ENCODE assay signal across 9 mouse cellular contexts in the genomic region with DNA sequence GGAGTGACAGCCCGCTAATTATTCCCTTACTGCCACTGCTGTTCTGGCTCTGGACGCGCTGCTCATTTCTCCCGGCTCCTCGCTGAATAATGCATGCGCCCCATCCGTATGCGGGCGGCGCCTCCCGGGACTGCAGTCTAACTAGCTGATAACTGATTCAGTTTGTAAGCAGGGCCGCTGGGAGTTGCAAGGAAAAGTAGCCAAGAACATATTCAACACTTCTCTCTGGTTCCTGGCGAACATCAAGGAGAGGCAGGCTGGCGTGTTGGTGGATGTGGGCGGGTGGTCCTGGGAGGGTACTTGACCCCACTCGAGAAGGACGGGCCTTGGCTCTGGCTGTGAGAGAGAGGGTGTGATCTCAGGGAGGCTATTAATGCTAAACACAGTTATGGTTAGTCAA. TPM values are rescaled to one million over a fixed set of nuclear protein-coding genes. Genes with fewer than 3 reads are reported as not detected.
DNase-seq lines count a peak whose midpoint lies in the region; ATAC-seq and TF ChIP-seq lines count a peak whose summit lies in the region.
"Had no signal": no experiment of that assay in that cellular context is flagged by ENCODE, and none has a peak within 500 bp of the region (broad histone marks: within the 10 kb centered on the region; RNA-seq: fewer than 3 reads in every experiment).

No protein-coding gene starts in this region.

- intact Hi-C loops in gastrocnemius, adult 2 months (cut with DNase I), result loop anchor here (5.0 kb wide), 1 partner anchor 35 kb away; no protein-coding TSS in a partner anchor

- H3K4me3 ChIP-seq in cortical plate, adult 2 months (ENCODE audit: insufficient read depth, low read length), result peak overlapping the region; percentile 44
- peak overlapping the region; percentile 69 for H3K4me3 ChIP-seq in gastrocnemius, adult 2 months
- peak overlapping the region; percentile 25; the same call in 1 of the 2 replicates for H3K4me3 ChIP-seq in hindbrain, embryonic 14.5 days (replicated peaks; ENCODE audit: low read length)
- H3K4me3 ChIP-seq in stomach, postnatal 0 days (ENCODE audit: low read depth, low read length), result peak overlapping the region; percentile 22; the same call in 1 of the 2 replicates
- H3K4me3 ChIP-seq: liver, embryonic 15.5 days had no signal

- peaks cover 3% of the 10 kb centered on the region for H3K4me1 ChIP-seq in cortical plate, adult 2 months (ENCODE audit: control insufficient read depth, insufficient read depth, low read length)
- peaks cover 29% of the 10 kb centered on the region for H3K4me1 ChIP-seq in hindbrain, embryonic 14.5 days (replicated peaks; ENCODE audit: control insufficient read depth, insufficient read depth, low read length)
- no peaks in the 10 kb centered on the region for H3K4me1 ChIP-seq in stomach, postnatal 0 days (replicated peaks; ENCODE audit: control insufficient read depth, insufficient read depth)
- H3K4me1 ChIP-seq: liver, embryonic 15.5 days had no signal

- WGBS in hindbrain, embryonic 14.5 days, result 2% methylated on average over 17 of the region's 17 CpGs
- WGBS in stomach, postnatal 0 days, result 10% methylated on average over 17 of the region's 17 CpGs

- TF ChIP-seq POLR2A in cortical plate, adult 2 months (IDR thresholded peaks at IDR 0.05; ENCODE audit: extremely low read depth, insufficient read depth, low read length), result peak; percentile 36; the same call in 1 of the 2 replicates

- H3K4me2 ChIP-seq in hindbrain, embryonic 14.5 days (replicated peaks), result peak overlapping the region; percentile 53
- peak overlapping the region; percentile 58 for H3K4me2 ChIP-seq in stomach, postnatal 0 days (replicated peaks; ENCODE audit: low read depth)
- H3K4me2 ChIP-seq: liver, embryonic 15.5 days had no signal

- peak overlapping the region; percentile 49 for H3K9ac ChIP-seq in hindbrain, embryonic 14.5 days
- H3K9ac ChIP-seq in stomach, postnatal 0 days (ENCODE audit: low read length), result no peak overlapping the region
- H3K9ac ChIP-seq: liver, embryonic 15.5 days had no signal

- ATAC-seq in hindbrain, embryonic 14.5 days (ENCODE audit: low FRiP score), result peak; percentile 75; the same call in 1 of the 2 replicates
- no peak; the same call in 1 of the 2 replicates for ATAC-seq in stomach, postnatal 0 days (ENCODE audit: low FRiP score, low TSS enrichment)

- TF ChIP-seq EP300 in stomach, postnatal 0 days (optimal IDR thresholded peaks at IDR 0.05), result no peak

- no peaks in the 10 kb centered on the region for H3K36me3 ChIP-seq in hindbrain, embryonic 14.5 days (replicated peaks; ENCODE audit: control insufficient read depth, insufficient read depth)
- H3K36me3 ChIP-seq in stomach, postnatal 0 days (ENCODE audit: control insufficient read depth, insufficient read depth, low read length), result no peaks in the 10 kb centered on the region
- H3K36me3 ChIP-seq: liver, embryonic 15.5 days had no signal

- DNase-seq in ES-CJ7 (ENCODE audit: low read depth, low spot score), result peak; percentile 66
- peak; percentile 73 for DNase-seq in gastrocnemius, adult 2 months
- peak; percentile 84 for DNase-seq in hindbrain, embryonic 14.5 days (ENCODE audit: low spot score)
- peak; percentile 73 to 79 for DNase-seq in layer of hippocampus, postnatal 36 days
- DNase-seq in mesoderm, embryonic 11.5 days (ENCODE audit: low read depth, low spot score), result peak; percentile 79
- DNase-seq in stomach, postnatal 0 days (ENCODE audit: low spot score), result peak; percentile 52
- DNase-seq in B cell, adult 2 months, result no peak

- no peak overlapping the region for H3K27ac ChIP-seq in cortical plate, adult 2 months (ENCODE audit: insufficient read depth, low read length)
- peak overlapping the region; percentile 82 for H3K27ac ChIP-seq in gastrocnemius, adult 2 months
- H3K27ac ChIP-seq in hindbrain, embryonic 14.5 days, result peak overlapping the region; percentile 91
- H3K27ac ChIP-seq in stomach, postnatal 0 days (replicated peaks), result peak overlapping the region; percentile 61
- H3K27ac ChIP-seq: liver, embryonic 15.5 days had no signal

- TF ChIP-seq CTCF in cortical plate, adult 2 months (IDR thresholded peaks at IDR 0.05; ENCODE audit: extremely low read depth, insufficient read depth, low read length), result no peak
- TF ChIP-seq CTCF in gastrocnemius, adult 2 months (IDR thresholded peaks at IDR 0.05), result peak; percentile 24; the same call in 1 of the 2 replicates
- TF ChIP-seq CTCF in stomach, postnatal 0 days (IDR thresholded peaks at IDR 0.05; ENCODE audit: low read depth), result peak; percentile 54

- H3K27me3 ChIP-seq in hindbrain, embryonic 14.5 days (ENCODE audit: control insufficient read depth, insufficient read depth, low read length), result no peaks in the 10 kb centered on the region
- no peaks in the 10 kb centered on the region for H3K27me3 ChIP-seq in stomach, postnatal 0 days (ENCODE audit: control insufficient read depth, insufficient read depth, low read length)

- H3K9me3 ChIP-seq in hindbrain, embryonic 14.5 days (ENCODE audit: control insufficient read depth, low read length), result no peaks in the 10 kb centered on the region
- no peaks in the 10 kb centered on the region for H3K9me3 ChIP-seq in stomach, postnatal 0 days (ENCODE audit: control insufficient read depth, low read length)
- H3K9me3 ChIP-seq: liver, embryonic 15.5 days had no signal

RNA-seq across cellular contexts. Expression of a gene that starts 28.4 kb away (rescaled TPM):
- not detected in 2 replicates for polyA plus RNA-seq in cortical plate, adult 2 months (2012; rRNA removed)
- total RNA-seq in gastrocnemius, adult 2 months (2021), result not detected
- not detected in 2 replicates for polyA plus RNA-seq in hindbrain, embryonic 14.5 days (2014; fragmentation: Nextera tagmentation; extraction: Ambion mirVana)
- total RNA-seq in layer of hippocampus, postnatal 36 days (2021), result not detected
- polyA plus RNA-seq in stomach, postnatal 0 days (2015; fragmentation: Nextera tagmentation; extraction: Ambion mirVana), result not detected in 2 replicates
- polyA plus RNA-seq: liver, embryonic 15.5 days had no signal

Comparison
In these comparisons a context has a peak if more than half of its experiments do, and no peak if none do; other contexts are left out.
1. DNase-seq: peak in ES-CJ7 (single experiment), gastrocnemius, adult 2 months (single experiment), hindbrain, embryonic 14.5 days (single experiment), layer of hippocampus, postnatal 36 days (2 of 2), mesoderm, embryonic 11.5 days (single experiment) and stomach, postnatal 0 days (single experiment); none in B cell, adult 2 months (0 of 2).
2. Peak in every context shown above with its lines, with median percentiles within 50 percentile points of each other: H3K4me3 ChIP-seq.